Mouse (Mus musculus) forelimb bud, embryonic 11.5 days (tissue): ENCODE results near the gene 1110032A03Rik.

ENCODE experiments used
- DNase-seq: peaks from one replicate; pipeline ENCODE4 v3.0.0-alpha.2; 2012; ENCODE audit warnings: low read depth, low spot score

The 1110032A03Rik gene

DNA sequence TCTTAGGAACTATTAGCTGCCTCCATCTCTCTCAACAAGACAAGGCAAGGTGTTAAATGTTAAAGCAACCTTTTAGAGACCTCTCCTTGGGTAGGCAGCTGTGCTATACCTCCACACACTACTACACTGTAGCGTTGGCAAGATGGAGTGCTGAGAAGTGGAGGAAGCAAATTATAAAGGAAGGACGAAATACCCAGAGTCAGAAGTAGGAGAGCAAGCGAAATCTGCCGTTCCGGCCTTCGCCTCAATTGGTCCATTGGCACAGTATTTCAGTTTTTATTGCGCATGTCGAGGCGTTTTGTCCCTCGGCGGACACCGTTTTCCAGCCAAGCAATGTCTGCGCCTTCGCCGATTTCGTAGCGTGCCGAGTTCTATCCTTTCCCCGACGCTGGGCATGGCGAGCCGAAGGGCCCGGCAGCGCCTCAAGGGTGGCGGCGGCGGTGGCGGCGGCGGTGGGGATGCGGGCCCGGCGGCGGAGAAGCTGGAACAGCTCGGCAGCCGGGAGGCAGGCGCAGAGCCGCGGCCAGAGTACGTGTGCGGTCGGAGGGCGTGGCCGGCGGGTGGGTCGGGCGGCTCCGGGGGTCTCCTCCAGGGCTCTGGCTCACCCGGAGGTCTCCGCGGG lies at the start of gene 1110032A03Rik, which contains the start of gene Alg9:
TSS of gene 1110032A03Rik (minus strand) at position 530 of the 622 bp plus-strand sequence.
TSS of gene Alg9 (plus strand) at position 29 of the 622 bp plus-strand sequence.
- DNase-seq: peak; percentile 90

DNA sequence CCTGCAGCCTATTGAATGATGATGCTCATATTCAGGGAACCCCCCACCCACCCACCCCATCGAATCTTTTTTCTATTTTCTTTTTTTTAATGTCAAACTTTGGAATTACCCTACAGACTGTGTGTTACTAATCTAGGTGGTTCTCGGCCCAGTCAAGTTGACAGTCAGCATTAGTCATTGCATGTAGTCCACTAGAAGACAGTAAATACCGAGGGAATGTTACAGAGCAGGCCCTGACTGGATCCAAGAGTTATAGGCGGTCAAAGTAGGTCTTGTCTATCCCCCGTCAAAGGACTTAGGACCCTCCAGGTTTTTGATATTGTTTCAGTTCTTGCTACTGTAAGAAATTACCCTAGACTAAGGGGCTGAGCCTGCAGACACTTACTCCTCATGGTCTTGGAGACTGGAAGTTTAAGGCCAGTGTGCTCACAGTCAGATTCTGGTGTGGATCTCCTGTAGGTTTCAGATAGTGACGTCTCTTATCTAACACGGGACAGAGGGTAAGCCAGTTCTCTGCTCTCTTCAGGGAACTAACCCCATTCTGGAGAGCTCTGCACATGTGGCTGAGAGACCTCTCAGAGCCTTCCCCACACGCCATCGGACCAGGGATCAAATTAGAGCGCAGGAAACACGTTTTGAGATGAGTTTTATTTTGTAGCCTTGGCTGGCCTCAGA lies 48.6 kb upstream of the 1110032A03Rik start:
- DNase-seq: no peak

DNA sequence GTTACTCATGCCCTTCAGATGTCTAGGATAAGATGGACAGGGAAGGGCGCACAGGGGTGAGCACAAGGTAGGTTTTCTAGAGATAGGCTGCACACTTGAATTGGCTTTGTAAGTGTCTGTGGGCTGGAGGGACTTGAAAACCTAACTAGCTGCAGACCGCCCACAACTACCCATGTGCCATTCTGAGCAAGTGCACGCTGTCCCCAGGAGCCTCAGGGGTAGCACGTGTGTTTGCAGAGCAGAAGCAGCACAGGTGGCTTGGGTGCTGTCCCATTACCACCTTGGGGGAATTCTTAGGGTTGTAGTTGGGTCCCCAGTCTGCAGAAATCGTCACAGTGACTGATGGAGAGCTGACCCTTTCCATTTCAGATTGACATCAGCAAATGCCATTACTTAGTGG lies 46.9 kb upstream of the 1110032A03Rik start:
- DNase-seq: no peak

DNA sequence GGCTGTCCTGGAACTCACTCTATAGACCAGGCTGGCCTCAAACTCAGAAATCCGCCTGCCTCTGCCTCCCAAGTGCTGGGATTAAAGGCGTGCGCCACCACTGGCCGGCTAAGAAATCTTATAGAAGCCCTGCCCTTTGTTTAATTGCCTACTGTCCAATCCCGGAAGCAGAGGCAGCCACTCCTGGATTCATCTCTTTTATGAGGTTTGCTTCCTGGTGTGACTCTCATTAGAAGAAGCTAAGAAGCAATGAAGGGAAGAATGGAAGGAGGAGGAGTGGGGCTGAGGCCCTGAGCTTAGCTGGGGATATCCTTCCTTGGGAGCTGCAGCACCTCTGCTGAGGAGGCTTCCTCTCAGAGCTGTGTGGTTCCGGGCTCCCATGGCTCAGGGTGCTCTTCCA lies 46.3 kb upstream of the 1110032A03Rik start:
- no peak for DNase-seq

DNA sequence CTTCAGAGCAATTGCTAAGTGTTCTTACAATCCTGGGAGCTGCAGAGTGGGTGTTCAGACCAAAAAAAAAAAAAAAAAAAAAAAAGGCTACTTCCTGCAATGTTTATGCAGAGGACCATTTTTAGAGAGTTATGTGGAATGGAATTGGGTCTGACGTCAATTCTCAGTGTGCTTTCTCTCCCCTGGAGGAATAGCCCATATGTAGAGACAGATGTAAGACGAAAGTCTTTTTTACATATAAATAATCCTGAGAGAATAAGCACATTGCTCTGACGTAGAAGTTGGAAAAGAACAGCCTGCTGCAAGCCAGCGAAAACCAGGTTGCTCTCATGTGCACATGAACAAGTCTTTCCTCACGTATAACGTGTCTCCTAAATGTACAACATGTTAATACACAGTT lies 44.4 kb upstream of the 1110032A03Rik start:
- no peak for DNase-seq

DNA sequence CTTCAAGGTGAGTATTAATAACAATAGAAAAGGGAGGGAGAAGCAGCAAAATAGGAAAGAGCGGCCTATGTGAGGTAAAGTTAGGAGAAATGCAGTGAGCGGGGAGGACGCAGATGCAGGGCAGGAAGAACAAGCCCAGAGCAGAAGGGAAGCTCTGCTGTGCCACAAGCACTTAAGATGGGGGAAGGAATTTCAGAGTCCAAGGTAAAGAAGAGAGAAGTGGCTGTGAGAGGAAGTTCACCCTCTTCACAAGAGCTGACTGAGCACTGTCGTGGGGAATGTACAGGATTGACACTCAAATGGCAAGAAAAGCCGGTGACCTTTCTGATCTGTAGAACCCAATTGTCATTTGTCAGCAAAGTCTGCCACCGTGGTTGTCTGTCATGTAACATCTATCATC lies 42.7 kb upstream of the 1110032A03Rik start:
- no peak for DNase-seq

DNA sequence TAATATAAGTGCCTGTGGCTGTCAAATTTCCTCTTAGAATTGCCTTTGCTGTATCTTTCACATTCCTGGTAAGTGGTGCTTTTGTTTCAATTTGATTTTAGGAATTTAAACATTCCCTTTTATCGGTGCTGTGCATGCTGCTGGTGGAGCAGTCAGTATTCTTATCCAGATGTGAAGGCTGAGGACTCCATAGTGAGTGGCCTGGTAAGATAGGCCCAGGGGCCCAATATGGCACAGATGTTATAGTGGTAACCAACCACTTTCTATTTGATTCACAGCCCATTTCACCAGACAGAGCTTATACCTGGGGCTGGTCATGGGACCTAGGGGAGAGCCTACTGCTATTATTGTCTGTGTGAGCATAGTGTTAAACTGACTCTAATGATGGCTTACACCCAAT lies 41.2 kb upstream of the 1110032A03Rik start:
- DNase-seq: no peak

DNA sequence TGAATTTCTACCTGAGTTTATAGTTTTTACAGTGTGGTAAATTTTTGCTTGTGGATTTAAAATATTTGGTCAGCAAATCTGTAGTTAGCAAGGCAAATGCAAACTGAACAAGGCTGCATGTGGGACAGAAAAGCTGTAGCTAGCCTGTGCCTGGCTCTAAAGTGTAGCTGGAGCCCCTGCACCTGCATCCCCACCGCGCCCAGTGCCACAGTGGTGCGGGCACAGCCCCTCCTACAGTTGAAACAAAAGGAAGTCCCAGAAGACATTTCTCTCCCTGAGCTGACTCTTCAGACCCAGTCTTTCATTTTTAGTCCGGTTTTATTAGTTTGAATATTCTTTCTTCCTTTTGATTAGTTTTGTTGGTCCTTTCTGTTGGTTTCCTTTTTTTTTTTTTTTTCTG lies 40.3 kb upstream of the 1110032A03Rik start:
- DNase-seq: no peak

DNA sequence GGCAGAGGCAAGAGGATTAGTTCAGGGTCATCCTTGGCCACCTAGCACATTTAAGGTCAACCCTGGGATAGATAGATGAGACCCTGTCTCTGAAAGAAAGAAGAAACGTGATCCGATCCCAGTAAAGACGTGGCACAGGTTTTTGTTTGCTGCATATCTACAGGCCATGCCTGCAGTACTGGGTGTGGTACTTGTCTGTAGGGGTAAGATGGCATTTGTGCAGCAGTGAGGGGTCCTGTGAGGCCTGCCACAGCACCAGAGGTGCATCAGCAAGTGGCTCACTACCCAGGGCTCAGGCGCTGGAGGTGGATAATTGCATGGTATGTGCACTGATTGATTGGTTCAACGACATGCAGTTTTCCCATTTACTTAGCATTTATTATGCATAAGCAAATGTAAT lies 38.5 kb upstream of the 1110032A03Rik start:
- no peak for DNase-seq

DNA sequence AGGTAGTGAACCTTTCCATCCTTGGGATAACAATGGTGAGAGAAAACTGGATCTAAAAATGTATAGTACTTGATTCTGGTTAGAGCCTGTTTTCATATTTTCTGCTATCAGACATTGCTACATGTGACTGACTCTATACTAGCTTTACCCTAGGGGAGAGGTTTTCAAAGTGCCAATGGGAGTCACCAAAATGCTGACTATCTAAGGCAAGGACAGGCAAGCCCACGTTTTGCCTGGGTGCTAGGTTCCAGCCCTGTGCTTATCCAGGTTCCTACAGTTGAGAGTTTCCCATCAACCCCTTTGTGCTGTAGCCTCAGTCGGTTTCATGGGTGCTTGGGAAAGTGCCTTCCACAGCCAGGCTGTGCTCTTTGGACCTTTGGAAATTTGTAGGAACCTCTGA lies 36.4 kb upstream of the 1110032A03Rik start:
- no peak for DNase-seq

DNA sequence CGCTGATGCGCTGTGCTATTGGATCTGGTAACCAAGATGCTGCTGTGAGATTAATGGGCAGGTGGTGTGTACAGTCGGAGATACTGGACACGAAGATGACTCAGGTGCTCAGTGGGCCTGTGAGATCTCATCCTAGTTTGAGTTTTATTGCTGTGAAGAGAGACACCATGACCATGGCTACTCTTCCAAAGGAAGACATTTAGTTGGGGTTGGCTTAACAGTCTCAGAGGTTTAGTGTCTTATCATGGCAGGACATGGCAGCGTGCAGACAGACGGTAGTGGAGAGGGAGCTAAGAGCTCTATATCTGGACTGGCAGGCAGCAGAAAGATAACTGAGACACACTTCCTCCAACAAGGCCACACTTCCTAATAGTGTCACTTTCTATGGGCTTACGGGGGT lies 35.9 kb upstream of the 1110032A03Rik start:
- DNase-seq: no peak

DNA sequence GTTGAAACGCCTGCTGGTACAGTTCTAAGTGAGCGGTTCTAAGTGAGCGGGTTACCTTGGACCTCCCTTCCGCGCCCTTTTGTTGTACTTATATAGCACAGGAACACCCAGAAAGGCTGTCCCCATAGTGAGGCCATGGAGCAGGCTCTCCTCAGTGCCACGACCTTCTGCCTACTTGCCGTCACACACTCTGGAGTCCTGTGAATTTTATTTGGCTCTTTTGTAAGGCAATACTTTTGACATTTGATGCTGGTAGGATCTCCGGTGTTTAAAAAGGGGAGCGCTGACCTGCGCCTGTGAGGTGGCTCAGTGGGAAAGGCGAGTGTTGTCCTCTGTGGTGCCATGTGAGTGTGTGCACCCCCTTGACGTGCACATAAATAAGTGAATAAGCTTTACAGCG lies 33.8 kb upstream of the 1110032A03Rik start:
- no peak for DNase-seq

DNA sequence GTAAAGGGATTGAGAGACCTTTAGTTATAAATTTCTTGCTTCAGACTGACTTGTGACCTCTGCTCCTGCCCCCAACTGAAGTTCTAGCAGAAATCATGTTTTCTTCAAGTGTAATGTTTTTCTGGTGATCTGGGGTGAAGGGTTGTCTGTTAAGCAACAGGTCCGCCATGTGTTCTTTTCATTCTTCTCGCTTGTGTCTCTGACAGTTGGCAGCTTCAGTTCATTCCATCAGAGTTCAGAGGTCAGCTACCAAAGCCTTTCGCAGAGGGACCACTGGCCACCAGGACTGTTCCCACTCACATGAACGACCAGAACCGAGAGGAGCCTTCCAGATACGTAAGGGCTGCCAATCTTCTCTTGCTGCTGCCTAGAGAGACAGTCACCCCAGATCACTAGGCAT lies 33.2 kb upstream of the 1110032A03Rik start:
- DNase-seq: no peak

DNA sequence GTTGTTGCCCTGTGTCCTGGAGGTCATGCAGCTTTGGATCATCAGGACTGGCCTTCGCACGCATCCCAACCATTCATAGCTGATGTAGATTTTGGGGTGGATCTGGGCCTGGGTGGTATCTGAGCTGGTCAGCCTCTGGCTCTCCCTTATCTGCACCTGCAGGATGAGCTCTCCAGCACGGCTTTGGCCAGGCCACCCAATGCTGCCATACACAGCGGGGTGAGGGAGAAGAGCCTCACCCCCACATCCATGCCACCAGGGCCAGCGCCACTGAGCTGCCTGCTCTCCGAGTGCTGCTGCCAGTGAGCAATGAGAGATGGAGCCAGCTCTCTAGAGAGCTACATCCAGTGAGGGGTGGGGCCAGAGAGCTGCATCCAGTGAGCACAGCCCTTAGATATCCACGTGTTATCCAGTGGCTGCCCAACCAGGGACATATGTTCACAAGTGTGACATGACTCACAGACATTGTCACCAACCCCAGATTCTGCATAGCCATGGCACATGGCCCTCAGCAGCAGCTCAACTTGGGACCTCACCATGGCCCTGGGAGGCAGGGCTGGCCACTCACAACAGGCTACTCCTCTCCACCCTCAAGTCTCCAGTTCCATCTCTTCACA lies 27.8 kb upstream of the 1110032A03Rik start:
- no peak for DNase-seq

DNA sequence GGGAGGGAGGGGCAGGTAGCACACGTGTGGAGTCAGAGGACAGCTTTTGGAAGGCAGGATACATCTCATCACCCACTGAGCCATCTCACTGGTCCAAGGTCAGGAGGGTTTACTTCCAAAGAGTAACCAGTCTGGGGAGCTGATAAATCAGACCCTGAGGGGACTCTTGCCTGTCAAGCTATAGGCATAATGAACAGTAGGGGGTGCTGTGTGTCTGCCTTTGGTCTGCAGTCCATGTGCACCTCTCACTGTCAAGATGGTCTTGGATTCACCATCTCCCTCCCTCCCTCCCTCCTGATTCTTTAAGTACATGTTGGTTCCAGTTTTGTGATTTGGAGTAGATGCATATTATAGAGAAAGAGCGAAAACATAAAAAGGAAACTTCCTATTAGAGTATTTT lies 25.7 kb upstream of the 1110032A03Rik start:
- DNase-seq: peak; percentile 20

DNA sequence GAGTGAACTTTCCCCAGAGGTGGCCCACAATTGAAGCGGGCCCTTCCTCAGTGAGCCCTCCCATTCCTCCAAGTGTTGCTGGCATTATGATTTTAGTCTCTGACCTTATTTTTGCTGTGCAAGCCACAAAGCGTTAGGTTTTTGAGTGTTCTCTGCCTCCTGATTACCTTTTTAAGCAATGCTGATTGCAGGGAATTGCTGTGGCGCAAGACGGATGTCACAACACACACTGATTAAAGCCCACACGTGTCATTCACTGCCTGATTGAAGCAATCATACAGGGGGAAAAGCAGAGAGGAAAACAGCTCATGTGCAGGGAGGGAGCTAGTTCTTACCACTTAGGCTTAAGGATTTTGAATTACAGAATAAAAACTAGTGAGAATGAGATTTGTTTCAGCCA lies 23.0 kb upstream of the 1110032A03Rik start:
- no peak for DNase-seq

DNA sequence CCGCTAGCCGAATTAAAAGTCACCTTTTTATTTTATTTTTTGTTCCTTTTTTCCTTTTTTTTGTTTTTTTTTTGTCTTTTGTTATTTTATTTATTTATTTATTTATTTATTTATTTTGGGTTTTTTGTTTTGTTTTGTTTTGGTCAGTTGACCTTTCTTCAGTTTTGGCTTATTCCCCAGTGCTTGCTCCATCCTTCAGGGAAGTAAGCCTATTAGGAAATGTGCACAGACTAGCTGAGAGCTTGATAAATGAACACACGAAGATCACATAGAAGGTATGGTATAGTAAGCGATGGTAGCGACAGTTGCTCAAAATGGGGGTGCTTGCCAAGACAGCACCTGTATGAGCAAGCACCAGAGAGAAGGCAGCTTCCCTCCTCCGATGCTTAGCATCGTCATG lies 22.3 kb upstream of the 1110032A03Rik start:
- no peak for DNase-seq

DNA sequence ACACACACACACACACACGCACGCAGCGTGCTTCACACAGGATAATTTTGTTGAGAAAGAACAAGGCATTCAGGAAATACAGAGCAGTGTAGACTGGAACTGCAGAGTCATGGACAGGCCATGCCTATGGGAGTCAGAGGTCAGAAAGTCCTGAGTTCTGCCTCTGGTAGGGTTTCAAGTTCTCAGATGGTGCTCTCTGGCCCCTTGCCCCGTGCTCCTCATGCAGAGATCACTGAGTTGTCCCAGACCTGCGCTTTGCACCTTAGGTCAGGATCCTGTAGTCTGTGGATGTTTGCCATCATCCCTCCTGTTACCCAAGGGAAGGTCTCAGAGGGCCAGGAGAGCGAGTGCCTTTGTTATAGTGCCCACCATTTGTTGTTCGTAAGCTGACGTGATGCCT lies 21.5 kb upstream of the 1110032A03Rik start:
- no peak for DNase-seq

DNA sequence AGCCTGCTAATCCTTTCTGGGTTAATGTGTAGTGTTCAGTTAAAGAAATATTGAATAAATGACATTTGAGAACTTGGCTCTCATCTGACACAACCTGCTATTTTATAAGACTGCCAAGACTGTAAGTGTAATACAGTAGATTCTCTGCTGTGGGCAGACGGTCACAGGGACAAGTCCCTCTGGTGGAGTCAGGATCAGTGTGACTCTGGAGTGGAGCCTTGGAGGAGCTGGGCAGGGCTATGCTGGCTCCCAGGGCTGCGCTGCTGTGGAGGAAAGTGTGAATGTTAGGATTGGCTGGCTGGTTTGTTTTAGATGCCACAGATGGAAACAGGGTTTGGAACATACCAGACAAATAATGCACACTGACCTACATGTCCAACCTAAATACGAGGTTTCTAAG lies 19.9 kb upstream of the 1110032A03Rik start:
- no peak for DNase-seq

DNA sequence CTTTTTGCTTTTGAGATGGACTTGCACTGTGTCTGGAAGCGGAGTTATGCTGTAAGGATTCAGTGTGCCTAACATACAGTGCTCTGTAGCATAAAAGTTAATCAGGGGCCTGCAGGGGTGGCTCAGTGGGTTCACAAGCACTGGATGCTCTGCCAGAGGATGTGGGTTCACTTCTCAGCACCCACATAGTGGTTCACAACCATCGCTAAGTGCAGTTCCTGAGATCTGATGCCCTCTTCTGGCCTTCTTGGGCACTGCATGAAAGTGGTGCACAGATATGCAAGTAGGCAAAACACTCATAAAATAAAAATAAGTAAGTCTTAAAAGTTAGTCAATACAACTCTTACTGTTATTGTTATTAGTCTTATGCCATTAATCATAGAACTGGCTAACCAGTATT lies 6.8 kb upstream of the 1110032A03Rik start:
- no peak for DNase-seq

DNA sequence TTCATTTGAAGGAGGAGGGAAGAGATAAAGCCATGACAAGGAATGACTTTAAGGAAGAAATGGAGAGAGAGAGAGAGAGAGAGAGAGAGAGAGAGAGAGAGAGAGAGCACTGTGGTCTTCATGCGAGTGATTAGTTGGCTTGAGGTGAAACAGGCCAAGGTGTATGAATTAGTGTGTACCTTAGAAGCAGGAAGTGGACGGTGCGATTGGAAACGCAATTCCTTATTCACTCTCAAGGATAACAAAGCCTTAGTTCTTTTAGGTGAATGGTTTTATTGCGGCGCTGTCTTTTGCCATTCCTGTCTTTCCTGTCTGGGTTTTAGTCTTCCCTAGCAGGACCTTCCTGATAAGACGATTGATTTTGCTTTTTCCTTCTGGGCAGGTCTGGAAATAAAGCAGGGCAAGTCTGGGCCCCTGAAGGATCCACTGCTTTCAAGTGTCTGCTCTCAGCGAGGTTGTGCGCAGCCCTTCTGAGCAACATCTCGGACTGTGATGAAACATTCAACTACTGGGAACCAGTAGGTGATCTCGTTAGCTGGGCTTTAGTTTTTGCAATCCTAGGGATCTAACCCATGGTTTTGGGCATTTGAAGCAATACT lies 941 bp upstream of the 1110032A03Rik start:
- no peak for DNase-seq

DNA sequence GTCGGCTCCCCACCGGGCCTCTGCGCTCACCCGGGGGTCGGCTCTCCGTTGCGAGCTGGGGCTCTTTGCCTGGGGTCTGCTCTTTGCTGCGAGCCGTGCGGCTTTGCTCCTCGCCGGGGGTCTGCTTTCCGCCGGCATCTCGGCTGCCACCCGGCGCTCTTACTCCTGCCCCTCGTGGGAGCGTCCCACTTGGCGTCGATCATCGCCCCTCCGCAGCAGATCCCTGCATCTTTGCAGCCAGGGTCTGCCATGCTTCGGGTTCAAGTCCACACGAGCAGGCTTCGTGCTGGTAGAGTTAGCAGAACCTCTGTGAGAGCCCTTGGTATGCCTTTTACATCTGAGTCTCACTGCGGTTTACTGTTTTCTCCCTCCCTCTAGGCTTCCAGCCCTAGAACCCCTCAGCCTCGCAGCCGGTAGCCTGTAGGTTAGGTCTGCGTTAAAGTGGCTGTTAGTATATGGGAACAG lies 374 bp upstream of the 1110032A03Rik start:
- peak; percentile 16 for DNase-seq

DNA sequence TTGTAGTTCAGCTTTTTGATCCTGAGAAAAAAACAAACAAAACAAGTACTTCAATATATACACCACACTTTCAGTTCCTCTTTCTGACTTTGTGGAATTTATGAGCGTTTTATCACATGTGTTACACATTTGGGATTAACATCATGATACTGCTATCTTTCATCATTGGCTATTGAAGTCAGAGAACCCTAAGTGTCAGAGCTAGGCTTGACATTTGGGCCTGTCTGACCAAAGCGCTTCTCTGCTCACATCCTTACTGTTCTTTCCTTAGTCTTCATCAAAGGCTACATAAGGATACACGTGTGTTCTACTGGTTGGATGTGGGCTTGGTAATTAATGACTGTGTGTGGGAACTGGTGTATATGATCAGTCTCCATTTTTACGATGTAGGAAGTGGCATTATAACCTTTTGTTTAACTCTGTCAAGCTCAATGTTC lies 1.3 kb downstream of the 1110032A03Rik start:
- no peak for DNase-seq
